Mouse (Mus musculus) MEL (cell line): ENCODE results near the gene Foxn1.

ENCODE experiments used
- CHD2 ChIP-seq: IDR thresholded peaks from 2 replicates; pipeline ENCODE4 v1.6.1; 2011; ENCODE audit warnings: low read length, improper control_type of control experiment
- CTCF ChIP-seq, 3 experiments: IDR thresholded peaks in 2 of 3; conservative IDR thresholded peaks in 1 of 3; 2 replicates each; pipeline ENCODE4 v1.5.1; 2011 to 2012; ENCODE audit warnings: low read length in 3 of 3, low read depth in 2 of 3, mild to moderate bottlenecking in 2 of 3, improper control_type of control experiment in 1 of 3, inconsistent platforms in 1 of 3, mixed read lengths in 1 of 3, moderate library complexity in 1 of 3; ENCODE audit not compliant: control insufficient read depth in 1 of 3, insufficient read depth in 1 of 3, poor library complexity in 1 of 3, severe bottlenecking in 1 of 3
- E2F4 ChIP-seq: IDR thresholded peaks from 2 replicates; pipeline ENCODE4 v1.6.1; 2011; ENCODE audit warnings: low read depth, low read length, improper control_type of control experiment, borderline replicate concordance
- EP300 ChIP-seq, 2 experiments: IDR thresholded peaks; 2 replicates each; pipeline ENCODE4 v1.6.1; 2011; ENCODE audit warnings: improper control_type of control experiment in 2 of 2, low read length in 2 of 2, low read depth in 1 of 2, mild to moderate bottlenecking in 1 of 2
- ETS1 ChIP-seq: IDR thresholded peaks from 2 replicates; pipeline ENCODE4 v1.6.1; 2012; ENCODE audit warnings: low read depth, mild to moderate bottlenecking, inconsistent platforms, low read length, improper control_type of control experiment, moderate library complexity
- HCFC1 ChIP-seq: IDR thresholded peaks from 2 replicates; pipeline ENCODE4 v1.6.1; 2012; ENCODE audit warnings: low read depth, mild to moderate bottlenecking, inconsistent platforms, low read length, improper control_type of control experiment, moderate library complexity
- KAT2A ChIP-seq: conservative IDR thresholded peaks from 2 replicates; pipeline ENCODE4 v1.6.1; 2012; ENCODE audit warnings: low read depth, low read length, improper control_type of control experiment, inconsistent platforms
- MEF2A ChIP-seq: IDR thresholded peaks from 2 replicates; pipeline ENCODE4 v1.6.1; 2014; ENCODE audit warnings: low read depth, mild to moderate bottlenecking, inconsistent platforms, low read length, improper control_type of control experiment; ENCODE audit not compliant: poor library complexity, insufficient replicate concordance, severe bottlenecking; ENCODE audit errors: extremely low read depth
- MYC ChIP-seq: IDR thresholded peaks from 2 replicates; pipeline ENCODE4 v1.6.1; 2011; ENCODE audit warnings: low read depth, mild to moderate bottlenecking, low read length, improper control_type of control experiment, moderate library complexity
- NRF1 ChIP-seq: IDR thresholded peaks from 2 replicates; pipeline ENCODE4 v1.6.1; 2014; ENCODE audit warnings: low read depth, mild to moderate bottlenecking, inconsistent platforms, low read length, improper control_type of control experiment, moderate library complexity; ENCODE audit not compliant: poor library complexity, insufficient read depth, severe bottlenecking
- POLR2A ChIP-seq, 2 experiments: IDR thresholded peaks; 2 replicates each; pipeline ENCODE4 v1.6.1; 2011 to 2012; ENCODE audit warnings: low read length in 2 of 2, mild to moderate bottlenecking in 2 of 2, control low read depth in 1 of 2, improper control_type of control experiment in 1 of 2, low read depth in 1 of 2, moderate library complexity in 1 of 2; ENCODE audit not compliant: control insufficient read depth in 1 of 2, insufficient read depth in 1 of 2, poor library complexity in 1 of 2
- UBTF ChIP-seq: IDR thresholded peaks from 2 replicates; pipeline ENCODE4 v1.6.1; 2012; ENCODE audit warnings: low read depth, mild to moderate bottlenecking, inconsistent platforms, low read length, improper control_type of control experiment, moderate library complexity, borderline replicate concordance; ENCODE audit not compliant: insufficient read depth
- ZMIZ1 ChIP-seq: IDR thresholded peaks from 2 replicates; pipeline ENCODE4 v1.6.1; 2012; ENCODE audit warnings: low read depth, mild to moderate bottlenecking, inconsistent platforms, low read length, improper control_type of control experiment, moderate library complexity

DNA sequence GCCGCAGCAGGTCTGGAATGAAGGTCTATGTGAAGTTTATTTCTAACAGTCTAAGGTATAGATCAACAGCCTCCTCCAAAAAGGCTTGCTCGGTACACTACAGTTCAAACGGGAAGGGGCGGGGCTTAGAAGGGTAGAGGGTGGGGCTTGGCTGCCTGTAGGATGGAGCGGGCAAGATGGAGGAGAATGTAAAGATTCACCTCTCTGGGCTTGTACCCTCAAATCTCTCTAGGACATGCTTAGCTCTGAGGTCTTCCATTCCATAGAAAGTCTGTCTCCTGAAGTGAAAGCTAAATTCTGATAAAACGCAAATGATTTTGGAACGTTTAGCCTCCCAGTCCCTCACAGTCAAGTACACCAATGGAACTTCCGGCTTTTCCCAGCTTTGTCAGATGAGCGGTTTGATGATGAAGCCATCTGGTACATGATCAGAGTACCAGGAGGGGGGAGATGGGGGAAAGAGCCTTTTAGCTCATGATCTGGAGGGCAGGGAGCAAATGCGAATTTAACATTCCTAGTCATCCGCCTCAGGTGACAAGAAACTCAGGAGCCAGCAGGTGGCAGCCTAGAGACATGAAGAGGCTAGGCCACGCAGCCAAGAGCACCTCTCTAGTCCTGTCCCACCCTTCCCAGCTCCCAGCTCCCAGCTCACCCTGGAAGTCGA is 26.1 kb downstream of the Foxn1 start:
- TF ChIP-seq CTCF (IDR thresholded peaks at IDR 0.05 in 2 of 3, conservative IDR thresholded peaks at IDR 0.05 in 1 of 3; ENCODE audit: control insufficient read depth in 1 of 3, insufficient read depth in 1 of 3, low read depth in 2 of 3, low read length in 3 of 3, poor library complexity in 1 of 3, severe bottlenecking in 1 of 3) (peak; percentile 81 to 92 (median 89)), MEF2A (no peak), POLR2A (IDR thresholded peaks at IDR 0.05; ENCODE audit: control insufficient read depth in 1 of 2, insufficient read depth in 1 of 2, low read depth in 1 of 2, low read length in 2 of 2, poor library complexity in 1 of 2) (peak in 1 of 2 experiments; percentile 52; a peak in 2 of 4 replicates), ETS1 (no peak), EP300 (IDR thresholded peaks at IDR 0.05; ENCODE audit: low read depth in 1 of 2, low read length in 2 of 2) (no peak), KAT2A (no peak), HCFC1 (peak; percentile 54; the same call in 1 of the 2 replicates), CHD2 (no peak), UBTF (no peak), E2F4 (no peak), ZMIZ1 (0 out of 2 replicates have a peak, but pooled peaks have one; percentile 45), MYC (no peak), NRF1 (0 out of 2 replicates have a peak, but pooled peaks have one; percentile 6)
